Mouse (Mus musculus) liver, embryonic 18 days (tissue): Measurements from ENCODE around the gene Riok2. TPM values are rescaled to one million over a fixed set of nuclear protein-coding genes. Genes with fewer than 3 reads are reported as not detected.

Source experiments
- polyA plus RNA-seq: library from polyadenylated mRNA; depleted of rRNA; stranded (reverse); fragments of >200 nt; gene quantifications from 2 replicates; pipeline ENCODE4 v1.2.3, GENCODE M21; 2012; rRNA removed

Gene Riok2
- 9.9 and 10.1 TPM in 2 replicates for polyA plus RNA-seq

GRCm38 (mm10) chr17:17373918-17374910 lies at the start of gene Riok2:
Gene Riok2 (plus strand): TSS chr17:17374309.

GRCm38 (mm10) chr17:17402222-17403004 lies 28.3 kb downstream of the Riok2 start, which contains the start of gene Lix1:
Gene Lix1 (plus strand): TSS chr17:17402672.

Other genes starting within 250 kb of the Riok2 start
- gene Lix1, start 28.4 kb downstream of the Riok2 start, polyA plus RNA-seq, result 0.12 and 0.16 TPM in 2 replicates